Mouse (Mus musculus): ENCODE results near the gene Chac1. TPM values are rescaled to one million over a fixed set of nuclear protein-coding genes. Genes with fewer than 3 reads are reported as not detected.

Chac1 gene
- polyA plus RNA-seq (2015; fragmentation: Nextera tagmentation; extraction: Ambion mirVana): 2.0 and 2.6 TPM in 2 replicates

GRCm38 (mm10) chr2:119350555-119351486, at the start of gene Chac1:
Gene Chac1 (plus strand): TSS chr2:119351229.
- H3K27me3 ChIP-seq (ENCODE audit: control insufficient read depth, insufficient read depth, low read length): no peaks in the 10 kb centered on the region
- no peak within 1 kb of the TSS for H3K27ac ChIP-seq (replicated peaks)
- WGBS: 5% methylated on average over 58 of the region's 58 CpGs
- DNase-seq (ENCODE audit: low spot score) (peak; percentile 85), ATAC-seq (ENCODE audit: low FRiP score, low TSS enrichment) (peak; percentile 94)
- H3K4me1 ChIP-seq (replicated peaks; ENCODE audit: control insufficient read depth, insufficient read depth): no peaks in the 10 kb centered on the region
- H3K4me3 ChIP-seq (ENCODE audit: low read depth, low read length): peak within 1 kb of the TSS; percentile 47
- no peaks in the 10 kb centered on the region for H3K36me3 ChIP-seq (ENCODE audit: control insufficient read depth, insufficient read depth, low read length)
- TF ChIP-seq EP300 (optimal IDR thresholded peaks at IDR 0.05) (no peak), CTCF (IDR thresholded peaks at IDR 0.05; ENCODE audit: low read depth) (no peak)
- H3K9me3 ChIP-seq (ENCODE audit: control insufficient read depth, low read length): no peaks in the 10 kb centered on the region
- H3K9ac ChIP-seq (ENCODE audit: low read length): peak within 1 kb of the TSS; percentile 51
- peak within 1 kb of the TSS; percentile 79 for H3K4me2 ChIP-seq (replicated peaks; ENCODE audit: low read depth)

DNA sequence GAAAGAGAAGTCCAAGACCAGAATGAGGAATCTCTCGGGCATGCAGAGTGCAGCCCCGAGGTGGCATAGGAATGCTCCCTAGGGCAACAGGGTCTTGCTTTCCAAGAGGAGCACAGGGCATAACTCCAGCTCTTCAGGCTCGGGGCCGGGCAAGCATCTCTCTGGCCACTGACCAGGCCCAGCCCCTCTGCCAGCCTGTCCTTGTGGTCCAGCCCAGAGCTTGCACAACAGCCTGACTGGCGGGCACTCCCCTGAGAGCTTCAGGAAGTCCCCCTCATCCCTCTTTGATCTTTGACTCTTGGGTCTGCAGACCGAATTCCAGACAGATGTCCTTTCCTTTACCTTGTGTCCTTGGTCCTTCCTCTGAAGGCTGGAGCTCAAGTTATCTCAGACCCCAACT, 48.2 kb upstream of the Chac1 start:
- 75% methylated on average over 6 of the region's 6 CpGs for WGBS

GRCm38 (mm10) chr2:119304391-119304790, 46.6 kb upstream of the Chac1 start:
- Histone ChIP-seq H3K36me3 (ENCODE audit: control insufficient read depth, insufficient read depth, low read length) (no peaks in the 10 kb centered on the region), H3K9me3 (ENCODE audit: control insufficient read depth, low read length) (no peaks in the 10 kb centered on the region), H3K9ac (ENCODE audit: low read length) (no peak overlapping the region), H3K27me3 (ENCODE audit: control insufficient read depth, insufficient read depth, low read length) (no peaks in the 10 kb centered on the region), H3K4me1 (replicated peaks; ENCODE audit: control insufficient read depth, insufficient read depth) (peaks cover 10% of the 10 kb centered on the region), H3K4me2 (replicated peaks; ENCODE audit: low read depth) (no peak overlapping the region), H3K27ac (replicated peaks) (peak overlapping the region; percentile 40; the same call in 1 of the 2 replicates), H3K4me3 (ENCODE audit: low read depth, low read length) (no peak overlapping the region)
- TF ChIP-seq EP300 (optimal IDR thresholded peaks at IDR 0.05) (no peak), CTCF (IDR thresholded peaks at IDR 0.05; ENCODE audit: low read depth) (no peak)
- no peak for DNase-seq (ENCODE audit: low spot score)
- no peak for ATAC-seq (ENCODE audit: low FRiP score, low TSS enrichment)
- WGBS: 45% methylated on average over 3 of the region's 3 CpGs

More for the DNA sequence above, 48.2 kb upstream of the Chac1 start:
- DNase-seq (ENCODE audit: low spot score) (no peak), ATAC-seq (ENCODE audit: low FRiP score, low TSS enrichment) (no peak)
- H3K27me3 ChIP-seq (ENCODE audit: control insufficient read depth, insufficient read depth, low read length): no peaks in the 10 kb centered on the region
- H3K9ac ChIP-seq (ENCODE audit: low read length): no peak overlapping the region
- no peaks in the 10 kb centered on the region for H3K36me3 ChIP-seq (ENCODE audit: control insufficient read depth, insufficient read depth, low read length)
- H3K9me3 ChIP-seq (ENCODE audit: control insufficient read depth, low read length): no peaks in the 10 kb centered on the region
- no peak overlapping the region for H3K4me2 ChIP-seq (replicated peaks; ENCODE audit: low read depth)
- H3K4me1 ChIP-seq (replicated peaks; ENCODE audit: control insufficient read depth, insufficient read depth): peaks cover 10% of the 10 kb centered on the region
- H3K4me3 ChIP-seq (ENCODE audit: low read depth, low read length): no peak overlapping the region
- no peak overlapping the region for H3K27ac ChIP-seq (replicated peaks)
- TF ChIP-seq CTCF (IDR thresholded peaks at IDR 0.05; ENCODE audit: low read depth) (no peak), EP300 (optimal IDR thresholded peaks at IDR 0.05) (no peak)

DNA sequence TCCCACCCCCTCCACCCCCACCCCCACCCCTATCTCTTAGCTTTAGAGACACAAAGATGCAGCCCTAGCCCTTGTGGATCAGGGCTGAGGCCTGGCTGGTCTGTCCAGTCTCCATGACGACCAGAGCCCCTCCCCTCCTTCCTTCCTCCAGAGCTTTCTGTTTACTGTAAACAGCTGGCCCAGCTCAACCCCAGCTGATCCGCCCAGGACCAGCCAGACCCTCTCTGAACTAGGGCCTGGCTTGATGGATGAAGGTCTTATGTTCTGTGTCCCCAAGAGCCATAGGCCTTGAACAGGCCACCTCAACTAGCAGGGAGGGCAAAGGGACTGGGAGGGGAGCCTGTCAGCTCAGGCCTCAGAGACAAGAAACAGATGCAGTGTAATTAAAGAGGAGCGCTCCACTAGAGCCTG, 46.2 kb upstream of the Chac1 start:
- TF ChIP-seq CTCF (IDR thresholded peaks at IDR 0.05; ENCODE audit: low read depth) (no peak), EP300 (optimal IDR thresholded peaks at IDR 0.05) (no peak)
- Histone ChIP-seq H3K9me3 (ENCODE audit: control insufficient read depth, low read length) (no peaks in the 10 kb centered on the region), H3K4me3 (ENCODE audit: low read depth, low read length) (no peak overlapping the region), H3K27me3 (ENCODE audit: control insufficient read depth, insufficient read depth, low read length) (no peaks in the 10 kb centered on the region), H3K9ac (ENCODE audit: low read length) (no peak overlapping the region), H3K36me3 (ENCODE audit: control insufficient read depth, insufficient read depth, low read length) (no peaks in the 10 kb centered on the region), H3K27ac (replicated peaks) (peak overlapping the region; percentile 40; the same call in 1 of the 2 replicates), H3K4me1 (replicated peaks; ENCODE audit: control insufficient read depth, insufficient read depth) (peaks cover 10% of the 10 kb centered on the region), H3K4me2 (replicated peaks; ENCODE audit: low read depth) (no peak overlapping the region)
- ATAC-seq (ENCODE audit: low FRiP score, low TSS enrichment): peak; percentile 30; the same call in 1 of the 2 replicates
- 25% methylated on average over 3 of the region's 3 CpGs for WGBS
- DNase-seq (ENCODE audit: low spot score): peak; percentile 32

GRCm38 (mm10) chr2:119311544-119311943, 39.5 kb upstream of the Chac1 start:
- Histone ChIP-seq H3K4me2 (replicated peaks; ENCODE audit: low read depth) (no peak overlapping the region), H3K9me3 (ENCODE audit: control insufficient read depth, low read length) (no peaks in the 10 kb centered on the region), H3K4me1 (replicated peaks; ENCODE audit: control insufficient read depth, insufficient read depth) (no peaks in the 10 kb centered on the region), H3K9ac (ENCODE audit: low read length) (no peak overlapping the region), H3K4me3 (ENCODE audit: low read depth, low read length) (no peak overlapping the region), H3K36me3 (ENCODE audit: control insufficient read depth, insufficient read depth, low read length) (no peaks in the 10 kb centered on the region), H3K27me3 (ENCODE audit: control insufficient read depth, insufficient read depth, low read length) (no peaks in the 10 kb centered on the region), H3K27ac (replicated peaks) (no peak overlapping the region)
- 39% methylated on average over 12 of the region's 12 CpGs for WGBS
- ATAC-seq (ENCODE audit: low FRiP score, low TSS enrichment) (no peak), DNase-seq (ENCODE audit: low spot score) (no peak)
- no peak for TF ChIP-seq CTCF (IDR thresholded peaks at IDR 0.05; ENCODE audit: low read depth)
- TF ChIP-seq EP300 (optimal IDR thresholded peaks at IDR 0.05): no peak
